In the genomic region with DNA sequence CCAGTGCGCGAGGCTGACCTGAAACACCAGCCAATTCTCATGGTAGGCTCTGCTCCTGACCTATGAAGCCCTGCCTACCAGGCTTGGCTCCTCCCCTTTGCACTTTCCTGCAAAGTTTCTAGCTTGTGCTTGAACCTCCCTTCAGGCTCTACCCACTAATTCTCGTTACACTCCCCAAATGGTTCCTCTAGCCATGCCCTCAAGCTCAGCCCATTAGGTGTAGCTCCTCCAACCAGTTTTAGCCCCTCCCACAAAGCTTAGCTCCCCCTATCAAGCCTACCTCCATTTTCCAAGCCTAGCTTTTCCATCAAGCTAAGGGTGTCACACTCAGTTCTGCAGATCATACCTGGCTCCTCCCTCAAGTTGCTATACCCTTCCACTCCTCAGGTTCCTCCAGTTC, we compare ENCODE assay signal across 37 mouse cellular contexts. TPM values are rescaled to one million over a fixed set of nuclear protein-coding genes. Genes with fewer than 3 reads are reported as not detected.
DNase-seq lines count a peak whose midpoint lies in the region; ATAC-seq and TF ChIP-seq lines count a peak whose summit lies in the region.
"Had no signal": no experiment of that assay in that cellular context is flagged by ENCODE, and none has a peak within 500 bp of the region (broad histone marks: within the 10 kb centered on the region; RNA-seq: fewer than 3 reads in every experiment).

No protein-coding gene starts in this region.

- H3K4me1 ChIP-seq in intestine, embryonic 16.5 days (ENCODE audit: control insufficient read depth, insufficient read depth, low read length) = peaks cover 10% of the 10 kb centered on the region; the same call in 1 of the 2 replicates
- H3K4me1 ChIP-seq in intestine, postnatal 0 days (replicated peaks; ENCODE audit: control insufficient read depth, insufficient read depth, low read length) = no peaks in the 10 kb centered on the region
- H3K4me1 ChIP-seq in midbrain, postnatal 0 days (ENCODE audit: insufficient read depth, low read length) = no peaks in the 10 kb centered on the region; the same call in 1 of the 2 replicates
- H3K4me1 ChIP-seq in midbrain, embryonic 13.5 days (replicated peaks) = 0 out of 2 replicates have a peak, but pooled peaks cover 6% of the 10 kb centered on the region
- H3K4me1 ChIP-seq: embryonic facial prominence, embryonic 12.5 days; heart, embryonic 12.5 days; limb, embryonic 15.5 days; midbrain, embryonic 10.5 days had no signal

- no peaks in the 10 kb centered on the region for H3K9me3 ChIP-seq in intestine, embryonic 16.5 days (ENCODE audit: control insufficient read depth, low read length)
- H3K9me3 ChIP-seq in intestine, postnatal 0 days (ENCODE audit: control insufficient read depth) = no peaks in the 10 kb centered on the region
- no peaks in the 10 kb centered on the region for H3K9me3 ChIP-seq in midbrain, postnatal 0 days (ENCODE audit: low read length)
- H3K9me3 ChIP-seq in midbrain, embryonic 13.5 days = no peaks in the 10 kb centered on the region
- H3K9me3 ChIP-seq: embryonic facial prominence, embryonic 12.5 days; forebrain, embryonic 10.5 days; G1E; heart, embryonic 12.5 days; hindbrain, embryonic 15.5 days; limb, embryonic 15.5 days; midbrain, embryonic 10.5 days had no signal

- H3K4me2 ChIP-seq in intestine, embryonic 16.5 days (ENCODE audit: low read depth, low read length) = no peak overlapping the region
- no peak overlapping the region for H3K4me2 ChIP-seq in intestine, postnatal 0 days (replicated peaks; ENCODE audit: low read depth)
- no peak overlapping the region for H3K4me2 ChIP-seq in midbrain, postnatal 0 days (ENCODE audit: low read depth, low read length, poor library complexity, severe bottlenecking)
- no peak overlapping the region for H3K4me2 ChIP-seq in midbrain, embryonic 13.5 days (replicated peaks)
- H3K4me2 ChIP-seq: embryonic facial prominence, embryonic 12.5 days; heart, embryonic 12.5 days; hindbrain, embryonic 15.5 days; limb, embryonic 15.5 days had no signal

- no peak overlapping the region for H3K9ac ChIP-seq in intestine, embryonic 16.5 days (ENCODE audit: low read depth, low read length)
- H3K9ac ChIP-seq in intestine, postnatal 0 days (ENCODE audit: low read depth, low read length) = no peak overlapping the region
- H3K9ac ChIP-seq in midbrain, postnatal 0 days (replicated peaks; ENCODE audit: low read length, poor library complexity, severe bottlenecking) = no peak overlapping the region
- no peak overlapping the region for H3K9ac ChIP-seq in midbrain, embryonic 13.5 days (replicated peaks)
- H3K9ac ChIP-seq: embryonic facial prominence, embryonic 12.5 days; forebrain, postnatal 0 days; heart, embryonic 12.5 days; hindbrain, embryonic 15.5 days had no signal

- H3K27ac ChIP-seq in intestine, embryonic 16.5 days (ENCODE audit: low read length) = no peak overlapping the region
- H3K27ac ChIP-seq in intestine, postnatal 0 days (ENCODE audit: low read depth, low read length) = no peak overlapping the region
- no peak overlapping the region for H3K27ac ChIP-seq in midbrain, postnatal 0 days (ENCODE audit: low read depth, low read length)
- H3K27ac ChIP-seq in midbrain, embryonic 13.5 days = no peak overlapping the region
- H3K27ac ChIP-seq: embryonic facial prominence, embryonic 12.5 days; forebrain, embryonic 10.5 days; heart, adult 2 months; hindbrain, embryonic 15.5 days; layer of hippocampus, adult 2 months; limb, embryonic 15.5 days; macrophage; midbrain, embryonic 10.5 days had no signal

- TF ChIP-seq CTCF in intestine, postnatal 0 days (IDR thresholded peaks at IDR 0.05; ENCODE audit: low read depth) = no peak
- TF ChIP-seq CTCF in midbrain, postnatal 0 days (IDR thresholded peaks at IDR 0.05) = no peak

- WGBS in intestine, embryonic 16.5 days = 59% methylated on average over 3 of the region's 3 CpGs
- WGBS in intestine, postnatal 0 days = 80% methylated on average over 3 of the region's 3 CpGs
- WGBS in midbrain, postnatal 0 days = 78% methylated on average over 3 of the region's 3 CpGs
- WGBS in midbrain, embryonic 13.5 days = 85% methylated on average over 3 of the region's 3 CpGs

- no peaks in the 10 kb centered on the region for H3K27me3 ChIP-seq in intestine, embryonic 16.5 days (replicated peaks; ENCODE audit: control insufficient read depth, insufficient read depth, low read length)
- no peaks in the 10 kb centered on the region for H3K27me3 ChIP-seq in intestine, postnatal 0 days (replicated peaks; ENCODE audit: control insufficient read depth, insufficient read depth, low read length)
- H3K27me3 ChIP-seq in midbrain, postnatal 0 days (ENCODE audit: insufficient read depth, low read length) = no peaks in the 10 kb centered on the region
- H3K27me3 ChIP-seq in midbrain, embryonic 13.5 days = no peaks in the 10 kb centered on the region
- H3K27me3 ChIP-seq: embryonic facial prominence, embryonic 12.5 days; heart, embryonic 12.5 days; hindbrain, embryonic 15.5 days; limb, embryonic 15.5 days had no signal

- ATAC-seq in intestine, embryonic 16.5 days = peak; percentile 25; the same call in 1 of the 2 replicates
- ATAC-seq in intestine, postnatal 0 days = no peak
- 0 out of 2 replicates have a peak, but pooled peaks have one; percentile 9 for ATAC-seq in midbrain, postnatal 0 days (ENCODE audit: low FRiP score)
- ATAC-seq in midbrain, embryonic 13.5 days = no peak; the same call in 1 of the 2 replicates
- ATAC-seq in erythroblast, adult 5-6 weeks (replicated peaks; ENCODE audit: low FRiP score, poor library complexity, severe bottlenecking) = 0 out of 2 replicates have a peak, but pooled peaks have one; percentile 7
- ATAC-seq: inflammation-experienced regulatory T-cells, adult 6 months; lung, postnatal 0 days had no signal

- H3K4me3 ChIP-seq in intestine, embryonic 16.5 days (ENCODE audit: low read length) = no peak overlapping the region
- no peak overlapping the region for H3K4me3 ChIP-seq in intestine, postnatal 0 days (ENCODE audit: low read depth, low read length)
- no peak overlapping the region for H3K4me3 ChIP-seq in midbrain, postnatal 0 days (ENCODE audit: low read depth, low read length)
- H3K4me3 ChIP-seq in midbrain, embryonic 13.5 days (replicated peaks) = no peak overlapping the region
- H3K4me3 ChIP-seq: embryonic facial prominence, embryonic 12.5 days; forebrain, embryonic 10.5 days; heart, adult 2 months; heart, embryonic 12.5 days; hindbrain, embryonic 15.5 days; layer of hippocampus, adult 2 months; limb, embryonic 15.5 days; midbrain, embryonic 10.5 days had no signal

- H3K36me3 ChIP-seq in intestine, embryonic 16.5 days (ENCODE audit: control insufficient read depth, insufficient read depth, low read length) = no peaks in the 10 kb centered on the region
- H3K36me3 ChIP-seq in intestine, postnatal 0 days (ENCODE audit: control insufficient read depth, insufficient read depth) = peaks cover 46% of the 10 kb centered on the region
- peaks cover 34% of the 10 kb centered on the region for H3K36me3 ChIP-seq in midbrain, postnatal 0 days (ENCODE audit: insufficient read depth, low read length)
- H3K36me3 ChIP-seq in midbrain, embryonic 13.5 days = peaks cover 53% of the 10 kb centered on the region
- H3K36me3 ChIP-seq: G1E; heart, embryonic 12.5 days had no signal

- DNase-seq in midbrain, postnatal 0 days (ENCODE audit: low spot score) = no peak
- DNase-seq in lung, postnatal 14 days = no peak
- no peak for DNase-seq in urinary bladder, adult 2 months (ENCODE audit: low spot score)
- DNase-seq: adrenal gland, adult 2 months; cerebellum, adult 9-10 months; cerebellum, postnatal 36 days; forebrain, postnatal 0 days; heart, adult 2 months; kidney, adult 2 months; kidney, postnatal 36 days; lung, adult 18-20 months; thymus, adult 2 months; thymus, postnatal 36 days had no signal

RNA-seq across cellular contexts. Expression of a gene that starts 11.0 kb away (rescaled TPM):
- polyA plus RNA-seq in intestine, embryonic 16.5 days (2015; fragmentation: Nextera tagmentation; extraction: Ambion mirVana) = 23.4 and 26.1 TPM in 2 replicates
- 20.9 and 22.9 TPM in 2 replicates for polyA plus RNA-seq in intestine, postnatal 0 days (2015; fragmentation: Nextera tagmentation; extraction: Ambion mirVana)
- 115 and 149 TPM in 2 replicates for total RNA-seq in midbrain, postnatal 0 days (2014; rRNA removed)
- polyA plus RNA-seq in midbrain, postnatal 0 days (2015; fragmentation: Nextera tagmentation; extraction: Ambion mirVana) = 44.9 and 46.2 TPM in 2 replicates
- 30.4 and 35.6 TPM in 2 replicates for polyA plus RNA-seq in midbrain, embryonic 13.5 days (2015; fragmentation: Nextera tagmentation; extraction: Ambion mirVana)
- not detected in 2 replicates for total RNA-seq in erythroblast, adult 5-6 weeks (2015; ENCODE audit: low replicate concordance)
- total RNA-seq in erythroblast, adult 5-6 weeks (2017; ENCODE audit: low replicate concordance) = 0.28 TPM in 1 of 2 replicates, not detected in the other
- 13.3 and 16.1 TPM in 2 replicates for polyA plus RNA-seq in urinary bladder, adult 2 months (2012; rRNA removed)
- total RNA-seq: G1E; monocyte, adult 5-6 weeks had no signal
- polyA plus RNA-seq: G1E; inflammation-experienced regulatory T-cells, adult 6 months had no signal

RNA-seq across cellular contexts. Expression of a gene that starts 23.1 kb away (rescaled TPM):
- 45.9 and 48.1 TPM in 2 replicates for polyA plus RNA-seq in intestine, embryonic 16.5 days (2015; fragmentation: Nextera tagmentation; extraction: Ambion mirVana)
- 16.8 and 17.5 TPM in 2 replicates for polyA plus RNA-seq in intestine, postnatal 0 days (2015; fragmentation: Nextera tagmentation; extraction: Ambion mirVana)
- total RNA-seq in midbrain, postnatal 0 days (2014; rRNA removed) = 41.9 and 43.0 TPM in 2 replicates
- polyA plus RNA-seq in midbrain, postnatal 0 days (2015; fragmentation: Nextera tagmentation; extraction: Ambion mirVana) = 31.7 and 35.9 TPM in 2 replicates
- 58.6 and 63.2 TPM in 2 replicates for polyA plus RNA-seq in midbrain, embryonic 13.5 days (2015; fragmentation: Nextera tagmentation; extraction: Ambion mirVana)
- total RNA-seq in erythroblast, adult 5-6 weeks (2015; ENCODE audit: low replicate concordance) = 4.4 and 5.4 TPM in 2 replicates
- 11.0 and 16.0 TPM in 2 replicates for total RNA-seq in erythroblast, adult 5-6 weeks (2017; ENCODE audit: low replicate concordance)
- polyA plus RNA-seq in urinary bladder, adult 2 months (2012; rRNA removed) = 45.0 and 54.9 TPM in 2 replicates

RNA-seq across cellular contexts. Expression of a gene that starts 23.3 kb away (rescaled TPM):
- 86.6 and 86.9 TPM in 2 replicates for polyA plus RNA-seq in intestine, embryonic 16.5 days (2015; fragmentation: Nextera tagmentation; extraction: Ambion mirVana)
- polyA plus RNA-seq in intestine, postnatal 0 days (2015; fragmentation: Nextera tagmentation; extraction: Ambion mirVana) = 152 TPM in 2 replicates
- 5.7 and 7.7 TPM in 2 replicates for total RNA-seq in midbrain, postnatal 0 days (2014; rRNA removed)
- polyA plus RNA-seq in midbrain, postnatal 0 days (2015; fragmentation: Nextera tagmentation; extraction: Ambion mirVana) = 70.9 and 71.3 TPM in 2 replicates
- polyA plus RNA-seq in midbrain, embryonic 13.5 days (2015; fragmentation: Nextera tagmentation; extraction: Ambion mirVana) = 117 and 119 TPM in 2 replicates
- total RNA-seq in erythroblast, adult 5-6 weeks (2015; ENCODE audit: low replicate concordance) = 49.1 and 125 TPM in 2 replicates
- total RNA-seq in erythroblast, adult 5-6 weeks (2017; ENCODE audit: low replicate concordance) = 57.1 and 125 TPM in 2 replicates
- 65.2 and 71.8 TPM in 2 replicates for polyA plus RNA-seq in urinary bladder, adult 2 months (2012; rRNA removed)

RNA-seq across cellular contexts. Expression of a gene that starts 27.3 kb away (rescaled TPM):
- 0.29 TPM in 1 of 2 replicates, not detected in the other for polyA plus RNA-seq in intestine, embryonic 16.5 days (2015; fragmentation: Nextera tagmentation; extraction: Ambion mirVana)
- polyA plus RNA-seq in intestine, postnatal 0 days (2015; fragmentation: Nextera tagmentation; extraction: Ambion mirVana) = not detected in 2 replicates
- 10.4 and 33.2 TPM in 2 replicates for total RNA-seq in midbrain, postnatal 0 days (2014; rRNA removed)
- polyA plus RNA-seq in midbrain, postnatal 0 days (2015; fragmentation: Nextera tagmentation; extraction: Ambion mirVana) = 0.83 and 1.1 TPM in 2 replicates
- 0.50 and 0.55 TPM in 2 replicates for polyA plus RNA-seq in midbrain, embryonic 13.5 days (2015; fragmentation: Nextera tagmentation; extraction: Ambion mirVana)
- not detected in 2 replicates for total RNA-seq in erythroblast, adult 5-6 weeks (2015; ENCODE audit: low replicate concordance)
- not detected in 2 replicates for total RNA-seq in erythroblast, adult 5-6 weeks (2017; ENCODE audit: low replicate concordance)
- polyA plus RNA-seq in urinary bladder, adult 2 months (2012; rRNA removed) = not detected in 2 replicates
- total RNA-seq: adrenal gland, adult 2 months; adrenal gland, postnatal 4 days; forebrain, postnatal 0 days; gastrocnemius, adult 8-10 months; heart, adult 2 months; hematopoietic stem cell, adult 5-6 weeks; left cerebral cortex, adult 8-10 months; left cerebral cortex, postnatal 36 days had no signal
- polyA plus RNA-seq: adrenal gland, adult 2 months; forebrain, postnatal 0 days; G1E; heart, adult 2 months; heart, embryonic 12.5 days; heart, postnatal 0 days; inflammation-experienced regulatory T-cells, adult 6 months; kidney, adult 2 months; lung, postnatal 0 days; macrophage had no signal

RNA-seq across cellular contexts. Expression of a gene that starts 30.3 kb away (rescaled TPM):
- polyA plus RNA-seq in intestine, embryonic 16.5 days (2015; fragmentation: Nextera tagmentation; extraction: Ambion mirVana) = 5.7 and 6.1 TPM in 2 replicates
- polyA plus RNA-seq in intestine, postnatal 0 days (2015; fragmentation: Nextera tagmentation; extraction: Ambion mirVana) = 0.63 and 0.76 TPM in 2 replicates
- total RNA-seq in midbrain, postnatal 0 days (2014; rRNA removed) = not detected in 2 replicates
- 0.17 TPM in 1 of 2 replicates, not detected in the other for polyA plus RNA-seq in midbrain, postnatal 0 days (2015; fragmentation: Nextera tagmentation; extraction: Ambion mirVana)
- polyA plus RNA-seq in midbrain, embryonic 13.5 days (2015; fragmentation: Nextera tagmentation; extraction: Ambion mirVana) = 1.1 and 1.3 TPM in 2 replicates
- total RNA-seq in erythroblast, adult 5-6 weeks (2015; ENCODE audit: low replicate concordance) = not detected in 2 replicates
- not detected in 2 replicates for total RNA-seq in erythroblast, adult 5-6 weeks (2017; ENCODE audit: low replicate concordance)
- 0.18 and 0.33 TPM in 2 replicates for polyA plus RNA-seq in urinary bladder, adult 2 months (2012; rRNA removed)
- total RNA-seq: adrenal gland, adult 2 months; forebrain, postnatal 0 days; gastrocnemius, adult 8-10 months; gastrocnemius, postnatal 4 days; layer of hippocampus, adult 2 months; layer of hippocampus, postnatal 14 days; left cerebral cortex, adult 8-10 months; left cerebral cortex, postnatal 36 days had no signal
- polyA plus RNA-seq: adrenal gland, adult 2 months; G1E; heart, adult 2 months; macrophage; thymus, adult 2 months had no signal

Comparison
In these comparisons a context has a peak if more than half of its experiments do, and no peak if none do; other contexts are left out.
1. ATAC-seq: peak in intestine, embryonic 16.5 days (single experiment), midbrain, postnatal 0 days (single experiment) and erythroblast, adult 5-6 weeks (single experiment); none in intestine, postnatal 0 days (single experiment) and midbrain, embryonic 13.5 days (single experiment).